Mouse (Mus musculus): ENCODE measurements around the gene Klhl3. TPM values are rescaled to one million over a fixed set of nuclear protein-coding genes. Genes with fewer than 3 reads are reported as not detected.

Klhl3 gene
- polyA plus RNA-seq, 1 experiment from 2014 or later: 2.7 TPM

DNA sequence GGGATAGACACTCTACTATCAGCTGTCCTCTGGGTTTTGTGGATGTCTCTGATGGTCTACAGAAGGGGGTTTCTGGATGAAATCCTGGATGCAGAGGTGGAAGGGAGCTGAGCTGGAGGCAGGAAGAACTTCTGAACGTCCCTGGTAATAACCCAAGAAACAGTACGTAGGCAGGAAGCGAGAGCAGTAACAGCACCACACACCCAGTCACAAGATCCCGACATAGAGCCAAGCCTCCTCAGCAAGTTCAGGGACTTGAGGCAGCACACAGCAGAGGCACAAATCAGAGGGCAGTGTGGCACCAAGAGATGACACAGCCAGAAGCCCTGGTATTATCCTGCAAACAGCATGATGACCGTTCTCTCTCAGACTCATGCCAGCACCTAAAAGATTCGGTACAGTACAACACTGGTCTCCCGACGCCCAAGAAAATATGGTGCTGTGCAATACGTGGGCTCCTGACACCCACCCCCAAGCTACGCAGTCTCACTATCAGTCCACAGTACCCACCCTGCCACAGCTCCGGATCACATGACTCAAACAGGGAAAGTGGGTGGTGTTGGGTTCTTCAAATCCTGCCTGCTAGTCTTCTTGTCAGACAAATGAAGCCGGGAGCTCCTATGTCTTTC lies 40.0 kb downstream of the Klhl3 start:
- no peak for TF ChIP-seq EP300 (IDR thresholded peaks at IDR 0.05)
- no peak for TF ChIP-seq CTCF (IDR thresholded peaks at IDR 0.05)
- Histone ChIP-seq H3K36me3 (ENCODE audit: insufficient read depth, low read length) (no peaks in the 10 kb centered on the region), H3K27ac (ENCODE audit: low read length) (no peak overlapping the region), H3K4me2 (replicated peaks; ENCODE audit: low read depth, low read length) (no peak overlapping the region), H3K4me1 (ENCODE audit: insufficient read depth, low read depth, low read length) (no peaks in the 10 kb centered on the region), H3K9me3 (ENCODE audit: low read length) (no peaks in the 10 kb centered on the region), H3K27me3 (replicated peaks; ENCODE audit: insufficient read depth, low read length) (no peaks in the 10 kb centered on the region), H3K4me3 (ENCODE audit: low read depth, low read length) (no peak overlapping the region), H3K9ac (replicated peaks; ENCODE audit: low read depth) (no peak overlapping the region)
- 76% methylated on average over 12 of the region's 12 CpGs for WGBS
- no peak for DNase-seq (ENCODE audit: low spot score)
- ATAC-seq: peak; percentile 32; the same call in 1 of the 2 replicates

GRCm38 (mm10) chr13:58071209-58071608 lies 42.2 kb downstream of the Klhl3 start:
- no peak overlapping the region for H3K4me2 ChIP-seq (replicated peaks; ENCODE audit: low read depth, low read length)
- no peaks in the 10 kb centered on the region for H3K27me3 ChIP-seq (replicated peaks; ENCODE audit: insufficient read depth, low read length)
- H3K4me3 ChIP-seq (ENCODE audit: low read depth, low read length): no peak overlapping the region
- H3K27ac ChIP-seq (ENCODE audit: low read length): no peak overlapping the region
- H3K4me1 ChIP-seq (ENCODE audit: insufficient read depth, low read depth, low read length): peaks cover 8% of the 10 kb centered on the region
- H3K9me3 ChIP-seq (ENCODE audit: low read length): no peaks in the 10 kb centered on the region
- 80% methylated on average over 21 of the region's 21 CpGs for WGBS
- DNase-seq (ENCODE audit: low spot score) (no peak), ATAC-seq (no peak)
- TF ChIP-seq EP300 (IDR thresholded peaks at IDR 0.05) (no peak), CTCF (IDR thresholded peaks at IDR 0.05) (no peak)
- H3K9ac ChIP-seq (replicated peaks; ENCODE audit: low read depth): no peak overlapping the region
- no peaks in the 10 kb centered on the region for H3K36me3 ChIP-seq (ENCODE audit: insufficient read depth, low read length)

DNA sequence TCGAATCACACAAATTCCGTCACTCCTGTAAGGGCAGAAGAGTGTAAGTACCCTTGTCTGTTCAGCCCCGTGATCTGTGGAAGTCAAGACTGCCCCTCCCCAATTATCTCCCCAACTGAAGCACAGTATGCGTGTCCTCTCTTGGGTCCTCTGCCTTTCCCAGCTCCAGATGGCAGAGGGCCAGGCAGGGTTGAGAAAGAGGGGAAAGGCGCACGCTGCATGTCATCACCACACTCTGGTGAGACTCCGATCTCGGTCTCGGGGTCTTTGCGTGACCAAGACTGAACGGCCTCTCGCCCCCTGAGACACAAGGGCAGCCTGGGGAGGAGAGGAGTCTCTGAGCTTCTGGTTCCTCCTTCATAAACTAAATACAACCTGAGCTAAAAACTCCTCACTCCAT lies 42.9 kb downstream of the Klhl3 start:
- no peak for ATAC-seq
- no peaks in the 10 kb centered on the region for H3K27me3 ChIP-seq (replicated peaks; ENCODE audit: insufficient read depth, low read length)
- no peak overlapping the region for H3K4me3 ChIP-seq (ENCODE audit: low read depth, low read length)
- TF ChIP-seq CTCF (IDR thresholded peaks at IDR 0.05) (no peak), EP300 (IDR thresholded peaks at IDR 0.05) (no peak)
- H3K4me2 ChIP-seq (replicated peaks; ENCODE audit: low read depth, low read length): no peak overlapping the region
- WGBS: 69% methylated on average over 11 of the region's 12 CpGs
- no peaks in the 10 kb centered on the region for H3K36me3 ChIP-seq (ENCODE audit: insufficient read depth, low read length)
- DNase-seq (ENCODE audit: low spot score): peak; percentile 20
- peaks cover 14% of the 10 kb centered on the region for H3K4me1 ChIP-seq (ENCODE audit: insufficient read depth, low read depth, low read length)
- no peaks in the 10 kb centered on the region for H3K9me3 ChIP-seq (ENCODE audit: low read length)
- no peak overlapping the region for H3K9ac ChIP-seq (replicated peaks; ENCODE audit: low read depth)
- H3K27ac ChIP-seq (ENCODE audit: low read length): no peak overlapping the region

GRCm38 (mm10) chr13:58068421-58069209 lies 44.8 kb downstream of the Klhl3 start:
- ATAC-seq: no peak
- Histone ChIP-seq H3K4me1 (ENCODE audit: insufficient read depth, low read depth, low read length) (peaks cover 23% of the 10 kb centered on the region), H3K9ac (replicated peaks; ENCODE audit: low read depth) (no peak overlapping the region), H3K27me3 (replicated peaks; ENCODE audit: insufficient read depth, low read length) (no peaks in the 10 kb centered on the region), H3K36me3 (ENCODE audit: insufficient read depth, low read length) (no peaks in the 10 kb centered on the region), H3K4me3 (ENCODE audit: low read depth, low read length) (no peak overlapping the region), H3K27ac (ENCODE audit: low read length) (no peak overlapping the region), H3K4me2 (replicated peaks; ENCODE audit: low read depth, low read length) (no peak overlapping the region), H3K9me3 (ENCODE audit: low read length) (no peaks in the 10 kb centered on the region)
- WGBS: 89% methylated on average over 15 of the region's 15 CpGs
- TF ChIP-seq CTCF (IDR thresholded peaks at IDR 0.05) (no peak), EP300 (IDR thresholded peaks at IDR 0.05) (no peak)
- DNase-seq (ENCODE audit: low spot score): no peak

DNA sequence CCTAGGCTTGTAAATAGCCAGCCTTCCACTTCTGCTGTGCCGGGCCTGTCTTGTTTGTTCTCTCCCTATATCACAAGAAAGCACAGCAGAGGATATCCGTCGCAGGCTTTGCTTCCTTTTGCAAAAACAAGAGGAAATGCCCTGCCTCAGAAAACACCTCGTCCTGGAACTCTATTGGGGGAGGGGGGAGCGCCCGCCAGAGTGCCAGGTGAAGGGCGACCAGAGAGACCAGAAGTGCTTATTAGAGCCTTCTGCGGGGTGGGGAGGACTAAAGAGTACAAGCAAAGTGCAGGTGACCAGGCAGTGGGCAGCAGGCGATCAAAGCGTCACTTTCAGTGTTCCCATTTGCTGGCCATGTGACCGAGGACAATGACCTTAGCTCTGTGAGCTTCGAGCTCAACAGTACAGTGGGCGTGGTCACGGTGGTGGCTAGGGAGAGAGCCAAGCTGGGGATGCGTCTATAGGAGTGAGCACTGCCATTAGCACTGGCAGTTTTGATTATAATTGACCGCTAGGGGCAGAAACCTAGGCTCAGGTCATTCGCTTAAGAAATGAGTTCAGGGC lies 45.8 kb downstream of the Klhl3 start:
- DNase-seq (ENCODE audit: low spot score) (peak; percentile 92), ATAC-seq (peak; percentile 85)
- Histone ChIP-seq H3K4me2 (replicated peaks; ENCODE audit: low read depth, low read length) (peak overlapping the region; percentile 45), H3K9ac (replicated peaks; ENCODE audit: low read depth) (no peak overlapping the region), H3K36me3 (ENCODE audit: insufficient read depth, low read length) (no peaks in the 10 kb centered on the region), H3K27ac (ENCODE audit: low read length) (peak overlapping the region; percentile 83), H3K27me3 (replicated peaks; ENCODE audit: insufficient read depth, low read length) (no peaks in the 10 kb centered on the region), H3K9me3 (ENCODE audit: low read length) (no peaks in the 10 kb centered on the region), H3K4me1 (ENCODE audit: insufficient read depth, low read depth, low read length) (peaks cover 23% of the 10 kb centered on the region), H3K4me3 (ENCODE audit: low read depth, low read length) (no peak overlapping the region)
- peak; percentile 65 for TF ChIP-seq CTCF (IDR thresholded peaks at IDR 0.05)
- TF ChIP-seq EP300 (IDR thresholded peaks at IDR 0.05): peak; percentile 78
- 21% methylated on average over 17 of the region's 17 CpGs for WGBS
